Mouse (Mus musculus): ENCODE measurements around the gene Adam1b. TPM values are rescaled to one million over a fixed set of nuclear protein-coding genes. Genes with fewer than 3 reads are reported as not detected.

Gene Adam1b
- polyA plus RNA-seq, 1 experiment: not detected

GRCm38 (mm10) chr5:121544910-121545792 lies 41.9 kb upstream of the Adam1b start, which contains the start of the genes Adam1a and Gm42878:
Gene Adam1a, minus strand, starts transcription at chr5:121545482.
Gene Gm42878, minus strand, starts transcription at chr5:121545482.
- Histone ChIP-seq H3K79me3 (ENCODE audit: low read depth) (peaks cover 50% of the 10 kb centered on the region), H3K4me3 (ENCODE audit: insufficient read depth, poor library complexity, severe bottlenecking) (peak within 1 kb of the TSS; percentile 87), H3ac (ENCODE audit: control insufficient read depth, insufficient read length, low read depth) (peak within 1 kb of the TSS; percentile 76), H3K36me3 (ENCODE audit: control insufficient read depth, insufficient read depth) (no peaks in the 10 kb centered on the region), H3K27me3 (ENCODE audit: control insufficient read depth, insufficient read depth, insufficient read length) (no peaks in the 10 kb centered on the region), H3K79me2 (ENCODE audit: control insufficient read depth, insufficient read depth) (peaks cover 65% of the 10 kb centered on the region)
- TF ChIP-seq CTCF (IDR thresholded peaks at IDR 0.05; ENCODE audit: control insufficient read depth, insufficient read depth, insufficient read length): no peak
- no peak for TF ChIP-seq FOSL1 (IDR thresholded peaks at IDR 0.05; ENCODE audit: insufficient read depth, low read length, poor library complexity, severe bottlenecking)
- no peak for TF ChIP-seq MAX (IDR thresholded peaks at IDR 0.05)
- no peak for TF ChIP-seq CEBPB (IDR thresholded peaks at IDR 0.05; ENCODE audit: low read depth)
- TF ChIP-seq MYOG (IDR thresholded peaks at IDR 0.05; ENCODE audit: control insufficient read depth, extremely low read depth, insufficient read length): no peak

- H3ac ChIP-seq (ENCODE audit: control insufficient read depth, insufficient read length, low read depth): no peak overlapping the region
- TF ChIP-seq USF1 (IDR thresholded peaks at IDR 0.05; ENCODE audit: low read depth) (no peak), CEBPB (IDR thresholded peaks at IDR 0.05; ENCODE audit: low read depth) (no peak), MAX (IDR thresholded peaks at IDR 0.05) (no peak), MYOD1 (IDR thresholded peaks at IDR 0.05; ENCODE audit: control insufficient read depth, insufficient read length, low read depth) (no peak), MYOG (IDR thresholded peaks at IDR 0.05; ENCODE audit: control insufficient read depth, extremely low read depth, insufficient read length) (no peak), CTCF (IDR thresholded peaks at IDR 0.05; ENCODE audit: control insufficient read depth, insufficient read depth, insufficient read length) (no peak), FOSL1 (IDR thresholded peaks at IDR 0.05; ENCODE audit: insufficient read depth, low read length, poor library complexity, severe bottlenecking) (no peak)
- peaks cover 82% of the 10 kb centered on the region for H3K79me2 ChIP-seq (ENCODE audit: control insufficient read depth, insufficient read depth)
- no peak overlapping the region for H3K4me3 ChIP-seq (ENCODE audit: insufficient read depth, poor library complexity, severe bottlenecking)
- peaks cover 60% of the 10 kb centered on the region for H3K79me3 ChIP-seq (ENCODE audit: low read depth)
- no peaks in the 10 kb centered on the region for H3K27me3 ChIP-seq (ENCODE audit: control insufficient read depth, insufficient read depth, insufficient read length)
- no peaks in the 10 kb centered on the region for H3K36me3 ChIP-seq (ENCODE audit: control insufficient read depth, insufficient read depth)
Measured at GRCm38 (mm10) chr5:121543370-121543769, 40.1 kb upstream of the Adam1b start.

GRCm38 (mm10) chr5:121541235-121541634 lies 38.0 kb upstream of the Adam1b start:
- Histone ChIP-seq H3K4me3 (ENCODE audit: insufficient read depth, poor library complexity, severe bottlenecking) (no peak overlapping the region), H3ac (ENCODE audit: control insufficient read depth, insufficient read length, low read depth) (no peak overlapping the region), H3K36me3 (ENCODE audit: control insufficient read depth, insufficient read depth) (peaks cover 17% of the 10 kb centered on the region), H3K79me3 (ENCODE audit: low read depth) (peaks cover 63% of the 10 kb centered on the region), H3K79me2 (ENCODE audit: control insufficient read depth, insufficient read depth) (peaks cover 98% of the 10 kb centered on the region), H3K27me3 (ENCODE audit: control insufficient read depth, insufficient read depth, insufficient read length) (no peaks in the 10 kb centered on the region)
- no peak for TF ChIP-seq CEBPB (IDR thresholded peaks at IDR 0.05; ENCODE audit: low read depth)
- no peak for TF ChIP-seq FOSL1 (IDR thresholded peaks at IDR 0.05; ENCODE audit: insufficient read depth, low read length, poor library complexity, severe bottlenecking)
- no peak for TF ChIP-seq MAX (IDR thresholded peaks at IDR 0.05)
- TF ChIP-seq MYOG (IDR thresholded peaks at IDR 0.05; ENCODE audit: control insufficient read depth, extremely low read depth, insufficient read length): no peak
- no peak for TF ChIP-seq CTCF (IDR thresholded peaks at IDR 0.05; ENCODE audit: control insufficient read depth, insufficient read depth, insufficient read length)

GRCm38 (mm10) chr5:121540066-121540465 lies 36.8 kb upstream of the Adam1b start:
- TF ChIP-seq CTCF (IDR thresholded peaks at IDR 0.05; ENCODE audit: control insufficient read depth, insufficient read depth, insufficient read length) (no peak), CEBPB (IDR thresholded peaks at IDR 0.05; ENCODE audit: low read depth) (no peak)
- Histone ChIP-seq H3ac (ENCODE audit: control insufficient read depth, insufficient read length, low read depth) (no peak overlapping the region), H3K79me3 (ENCODE audit: low read depth) (peaks cover 64% of the 10 kb centered on the region), H3K4me3 (ENCODE audit: insufficient read depth, poor library complexity, severe bottlenecking) (no peak overlapping the region), H3K79me2 (ENCODE audit: control insufficient read depth, insufficient read depth) (peaks cover 98% of the 10 kb centered on the region), H3K27me3 (ENCODE audit: control insufficient read depth, insufficient read depth, insufficient read length) (no peaks in the 10 kb centered on the region), H3K36me3 (ENCODE audit: control insufficient read depth, insufficient read depth) (peaks cover 29% of the 10 kb centered on the region)

- H3K79me3 ChIP-seq (ENCODE audit: low read depth): peaks cover 41% of the 10 kb centered on the region
- H3K27me3 ChIP-seq (ENCODE audit: control insufficient read depth, insufficient read depth, insufficient read length): no peaks in the 10 kb centered on the region
- H3K79me2 ChIP-seq (ENCODE audit: control insufficient read depth, insufficient read depth): peaks cover 86% of the 10 kb centered on the region
- H3K4me3 ChIP-seq (ENCODE audit: insufficient read depth, poor library complexity, severe bottlenecking): no peak overlapping the region
- no peak overlapping the region for H3ac ChIP-seq (ENCODE audit: control insufficient read depth, insufficient read length, low read depth)
- peaks cover 50% of the 10 kb centered on the region for H3K36me3 ChIP-seq (ENCODE audit: control insufficient read depth, insufficient read depth)
- TF ChIP-seq MYOG (IDR thresholded peaks at IDR 0.05; ENCODE audit: control insufficient read depth, extremely low read depth, insufficient read length): no peak
- no peak for TF ChIP-seq CTCF (IDR thresholded peaks at IDR 0.05; ENCODE audit: control insufficient read depth, insufficient read depth, insufficient read length)
- TF ChIP-seq FOSL1 (IDR thresholded peaks at IDR 0.05; ENCODE audit: insufficient read depth, low read length, poor library complexity, severe bottlenecking): no peak
Measured at GRCm38 (mm10) chr5:121537588-121537987, 34.4 kb upstream of the Adam1b start.
